Mouse (Mus musculus) kidney, embryonic 15.5 days (tissue): ENCODE data around the gene Chac1. TPM values are rescaled to one million over a fixed set of nuclear protein-coding genes. Genes with fewer than 3 reads are reported as not detected.
A peak's percentile ranks its signal among the peaks of the same experiment; 100 is the strongest.

Experiments used
- ATAC-seq: fragments of 200-750 bp; cut with Nextera tagmentation; replicated peaks from 2 replicates; pipeline ENCODE4 v1.8.0; 2017; ENCODE audit warnings: moderate TSS enrichment; ENCODE audit not compliant: low FRiP score
- H3K27ac ChIP-seq: fragments of 300-500 bp; sonication (generic); 2 replicates; pipeline ENCODE4 v1.5.1; 2015; ENCODE audit warnings: mild to moderate bottlenecking, inconsistent platforms
- H3K27me3 ChIP-seq: fragments of 300-500 bp; sonication (generic); 2 replicates; pipeline ENCODE4 v1.6.1; 2015; ENCODE audit warnings: inconsistent platforms
- H3K36me3 ChIP-seq: fragments of 300-500 bp; sonication (generic); 2 replicates; pipeline ENCODE4 v1.6.1; 2015; ENCODE audit warnings: inconsistent platforms
- H3K4me1 ChIP-seq: fragments of 300-500 bp; sonication (generic); 2 replicates; pipeline ENCODE4 v1.6.1; 2015; ENCODE audit warnings: inconsistent platforms
- H3K4me2 ChIP-seq: fragments of 300-500 bp; sonication (generic); 2 replicates; pipeline ENCODE4 v1.6.1; 2015; ENCODE audit warnings: moderate library complexity, mild to moderate bottlenecking, inconsistent platforms
- H3K4me3 ChIP-seq: fragments of 300-500 bp; sonication (generic); replicated peaks from 2 replicates; pipeline ENCODE4 v1.5.1; 2015; ENCODE audit warnings: mild to moderate bottlenecking, inconsistent platforms
- H3K9ac ChIP-seq: fragments of 300-500 bp; sonication (generic); 2 replicates; pipeline ENCODE4 v1.6.1; 2015; ENCODE audit warnings: mild to moderate bottlenecking, inconsistent platforms
- H3K9me3 ChIP-seq: fragments of 300-500 bp; sonication (generic); replicated peaks from 2 replicates; pipeline ENCODE4 v1.6.1; 2016; ENCODE audit warnings: inconsistent platforms
- WGBS: fragments of 180-500 bp; shearing (Covaris S2); methylation state at CpG from one replicate; pipeline ENCODE4 v1.1.7; 2015; ENCODE audit warnings: mixed read lengths; 5-methylcytosine and 5-hydroxymethylcytosine counted together
- polyA plus RNA-seq: library from polyadenylated mRNA; unstranded; fragments of >200 nt; fragmentation: Nextera tagmentation; extraction: Ambion mirVana; gene quantifications from 2 replicates; pipeline ENCODE4 v1.2.1, GENCODE M21; 2015

The Chac1 gene
- 0.91 and 0.98 TPM in 2 replicates for polyA plus RNA-seq

- Histone ChIP-seq H3K27me3 (peaks cover 23% of the 10 kb centered on the region), H3K4me2 (peak within 1 kb of the TSS; percentile 90), H3K36me3 (no peaks in the 10 kb centered on the region), H3K4me1 (peaks cover 12% of the 10 kb centered on the region), H3K9me3 (no peaks in the 10 kb centered on the region), H3K9ac (peak within 1 kb of the TSS; percentile 54), H3K4me3 (peak within 1 kb of the TSS; percentile 60), H3K27ac (no peak within 1 kb of the TSS)
- 5% methylated on average over 58 of the region's 58 CpGs for WGBS
- peak; percentile 96 for ATAC-seq
These were observed at the start of gene Chac1 for GRCm38 (mm10) chr2:119350555-119351486. Gene Chac1, plus strand, starts transcription at chr2:119351229.

DNA sequence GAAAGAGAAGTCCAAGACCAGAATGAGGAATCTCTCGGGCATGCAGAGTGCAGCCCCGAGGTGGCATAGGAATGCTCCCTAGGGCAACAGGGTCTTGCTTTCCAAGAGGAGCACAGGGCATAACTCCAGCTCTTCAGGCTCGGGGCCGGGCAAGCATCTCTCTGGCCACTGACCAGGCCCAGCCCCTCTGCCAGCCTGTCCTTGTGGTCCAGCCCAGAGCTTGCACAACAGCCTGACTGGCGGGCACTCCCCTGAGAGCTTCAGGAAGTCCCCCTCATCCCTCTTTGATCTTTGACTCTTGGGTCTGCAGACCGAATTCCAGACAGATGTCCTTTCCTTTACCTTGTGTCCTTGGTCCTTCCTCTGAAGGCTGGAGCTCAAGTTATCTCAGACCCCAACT lies 48.2 kb upstream of the Chac1 start:
- no peak overlapping the region for H3K4me3 ChIP-seq
- ATAC-seq = no peak
- WGBS = 63% methylated on average over 6 of the region's 6 CpGs
- no peak overlapping the region for H3K4me2 ChIP-seq
- H3K36me3 ChIP-seq = peaks cover 19% of the 10 kb centered on the region
- no peak overlapping the region for H3K27ac ChIP-seq
- H3K27me3 ChIP-seq = no peaks in the 10 kb centered on the region
- no peaks in the 10 kb centered on the region for H3K9me3 ChIP-seq
- H3K9ac ChIP-seq = no peak overlapping the region
- H3K4me1 ChIP-seq = peaks cover 37% of the 10 kb centered on the region

GRCm38 (mm10) chr2:119304391-119304790 lies 46.6 kb upstream of the Chac1 start:
- WGBS = 54% methylated on average over 3 of the region's 3 CpGs
- peak overlapping the region; percentile 18; the same call in 1 of the 2 replicates for H3K27ac ChIP-seq

GRCm38 (mm10) chr2:119304798-119305208 lies 46.2 kb upstream of the Chac1 start:
- Histone ChIP-seq H3K27me3 (no peaks in the 10 kb centered on the region), H3K9me3 (no peaks in the 10 kb centered on the region), H3K4me1 (peaks cover 29% of the 10 kb centered on the region), H3K4me3 (no peak overlapping the region), H3K27ac (peak overlapping the region; percentile 52), H3K9ac (no peak overlapping the region), H3K4me2 (no peak overlapping the region), H3K36me3 (no peaks in the 10 kb centered on the region; the same call in 1 of the 2 replicates)
- WGBS = 22% methylated on average over 3 of the region's 3 CpGs
- peak; percentile 80 for ATAC-seq

More at GRCm38 (mm10) chr2:119304391-119304790, 46.6 kb upstream of the Chac1 start:
- no peak overlapping the region for H3K4me2 ChIP-seq
- H3K4me3 ChIP-seq = no peak overlapping the region
- peaks cover 33% of the 10 kb centered on the region for H3K4me1 ChIP-seq
- ATAC-seq = no peak
- peaks cover 4% of the 10 kb centered on the region for H3K36me3 ChIP-seq
- H3K9ac ChIP-seq = no peak overlapping the region
- no peaks in the 10 kb centered on the region for H3K9me3 ChIP-seq
- H3K27me3 ChIP-seq = no peaks in the 10 kb centered on the region

GRCm38 (mm10) chr2:119311544-119311943 lies 39.5 kb upstream of the Chac1 start:
- H3K4me3 ChIP-seq = no peak overlapping the region
- no peak overlapping the region for H3K4me2 ChIP-seq
- H3K9ac ChIP-seq = no peak overlapping the region
- H3K27me3 ChIP-seq = 0 out of 2 replicates have a peak, but pooled peaks cover 2% of the 10 kb centered on the region
- ATAC-seq = peak; percentile 9; the same call in 1 of the 2 replicates
- 0 out of 2 replicates have a peak, but pooled peaks cover 3% of the 10 kb centered on the region for H3K9me3 ChIP-seq
- 23% methylated on average over 12 of the region's 12 CpGs for WGBS
- peaks cover 37% of the 10 kb centered on the region for H3K4me1 ChIP-seq
- H3K36me3 ChIP-seq = no peaks in the 10 kb centered on the region
- H3K27ac ChIP-seq = peak overlapping the region; percentile 11

GRCm38 (mm10) chr2:119312380-119312958 lies 38.6 kb upstream of the Chac1 start:
- peaks cover 37% of the 10 kb centered on the region for H3K4me1 ChIP-seq
- H3K36me3 ChIP-seq = no peaks in the 10 kb centered on the region
- WGBS = 36% methylated on average over 2 of the region's 2 CpGs
- ATAC-seq = 0 out of 2 replicates have a peak, but pooled peaks have one; percentile 16
- peak overlapping the region; percentile 11; the same call in 1 of the 2 replicates for H3K27ac ChIP-seq
- H3K27me3 ChIP-seq = 0 out of 2 replicates have a peak, but pooled peaks cover 2% of the 10 kb centered on the region
- H3K9me3 ChIP-seq = 0 out of 2 replicates have a peak, but pooled peaks cover 3% of the 10 kb centered on the region
- H3K9ac ChIP-seq = no peak overlapping the region
- no peak overlapping the region for H3K4me2 ChIP-seq
- no peak overlapping the region for H3K4me3 ChIP-seq

- H3K36me3 ChIP-seq = no peaks in the 10 kb centered on the region
- ATAC-seq = peak; percentile 46; the same call in 1 of the 2 replicates
- no peak overlapping the region for H3K4me3 ChIP-seq
- no peak overlapping the region for H3K4me2 ChIP-seq
- H3K27me3 ChIP-seq = 0 out of 2 replicates have a peak, but pooled peaks cover 2% of the 10 kb centered on the region
- 0 out of 2 replicates have a peak, but pooled peaks cover 3% of the 10 kb centered on the region for H3K9me3 ChIP-seq
- no peak overlapping the region for H3K9ac ChIP-seq
- H3K4me1 ChIP-seq = peaks cover 46% of the 10 kb centered on the region
- WGBS = 25% methylated on average over 10 of the region's 10 CpGs
- peak overlapping the region; percentile 34 for H3K27ac ChIP-seq
These were observed 37.1 kb upstream of the Chac1 start for GRCm38 (mm10) chr2:119313780-119314479.

GRCm38 (mm10) chr2:119314742-119315310 lies 36.2 kb upstream of the Chac1 start:
- peak overlapping the region; percentile 34 for H3K27ac ChIP-seq
- H3K36me3 ChIP-seq = no peaks in the 10 kb centered on the region
- 76% methylated on average over 12 of the region's 12 CpGs for WGBS
- no peak overlapping the region for H3K4me3 ChIP-seq
- 0 out of 2 replicates have a peak, but pooled peaks cover 3% of the 10 kb centered on the region for H3K9me3 ChIP-seq
- H3K27me3 ChIP-seq = 0 out of 2 replicates have a peak, but pooled peaks cover 6% of the 10 kb centered on the region
- H3K4me2 ChIP-seq = no peak overlapping the region
- H3K9ac ChIP-seq = no peak overlapping the region
- ATAC-seq = no peak
- H3K4me1 ChIP-seq = peaks cover 46% of the 10 kb centered on the region

GRCm38 (mm10) chr2:119318043-119318710 lies 32.9 kb upstream of the Chac1 start:
- H3K36me3 ChIP-seq = no peaks in the 10 kb centered on the region
- 55% methylated on average over 3 of the region's 3 CpGs for WGBS
- peaks cover 37% of the 10 kb centered on the region for H3K27me3 ChIP-seq
- 0 out of 2 replicates have a peak, but pooled peaks cover 3% of the 10 kb centered on the region for H3K9me3 ChIP-seq
- ATAC-seq = no peak
- H3K4me1 ChIP-seq = peaks cover 47% of the 10 kb centered on the region
- H3K9ac ChIP-seq = no peak overlapping the region
- H3K27ac ChIP-seq = peak overlapping the region; percentile 5; the same call in 1 of the 2 replicates
- H3K4me2 ChIP-seq = no peak overlapping the region
- H3K4me3 ChIP-seq = no peak overlapping the region

GRCm38 (mm10) chr2:119320571-119320970 lies 30.5 kb upstream of the Chac1 start:
- peaks cover 59% of the 10 kb centered on the region for H3K27me3 ChIP-seq
- no peak overlapping the region for H3K27ac ChIP-seq
- no peak overlapping the region for H3K4me2 ChIP-seq
- H3K9me3 ChIP-seq = 0 out of 2 replicates have a peak, but pooled peaks cover 3% of the 10 kb centered on the region
- H3K4me3 ChIP-seq = no peak overlapping the region
- H3K9ac ChIP-seq = no peak overlapping the region
- no peaks in the 10 kb centered on the region for H3K36me3 ChIP-seq
- WGBS = 64% methylated on average over 8 of the region's 8 CpGs
- H3K4me1 ChIP-seq = peaks cover 56% of the 10 kb centered on the region
- no peak for ATAC-seq
